Mouse (Mus musculus) left cerebral cortex, postnatal 14 days (tissue): ENCODE data around the gene Calcb. TPM values are rescaled to one million over a fixed set of nuclear protein-coding genes. Genes with fewer than 3 reads are reported as not detected.
A peak's percentile ranks its signal among the peaks of the same experiment; 100 is the strongest.

Source experiments
- DNase-seq, 2 experiments: peaks; one replicate each; pipeline ENCODE4 v3.0.0; 2021 to 2022; ENCODE audit warnings: low spot score in 2 of 2, mixed read lengths in 1 of 2
- intact Hi-C: fragments of 180-260 bp; cut with DNase I; formaldehyde crosslinking; loops from one replicate; pipeline ENCODE4 v1.15.1; 2025
- total RNA-seq, 2 experiments: library from RNA; stranded (reverse); gene quantifications; 2 replicates each; pipeline ENCODE4 v1.2.3; 2021

Gene Calcb
- total RNA-seq, 2 experiments from 2014 or later: 0.72 TPM; not detected in 1

DNA sequence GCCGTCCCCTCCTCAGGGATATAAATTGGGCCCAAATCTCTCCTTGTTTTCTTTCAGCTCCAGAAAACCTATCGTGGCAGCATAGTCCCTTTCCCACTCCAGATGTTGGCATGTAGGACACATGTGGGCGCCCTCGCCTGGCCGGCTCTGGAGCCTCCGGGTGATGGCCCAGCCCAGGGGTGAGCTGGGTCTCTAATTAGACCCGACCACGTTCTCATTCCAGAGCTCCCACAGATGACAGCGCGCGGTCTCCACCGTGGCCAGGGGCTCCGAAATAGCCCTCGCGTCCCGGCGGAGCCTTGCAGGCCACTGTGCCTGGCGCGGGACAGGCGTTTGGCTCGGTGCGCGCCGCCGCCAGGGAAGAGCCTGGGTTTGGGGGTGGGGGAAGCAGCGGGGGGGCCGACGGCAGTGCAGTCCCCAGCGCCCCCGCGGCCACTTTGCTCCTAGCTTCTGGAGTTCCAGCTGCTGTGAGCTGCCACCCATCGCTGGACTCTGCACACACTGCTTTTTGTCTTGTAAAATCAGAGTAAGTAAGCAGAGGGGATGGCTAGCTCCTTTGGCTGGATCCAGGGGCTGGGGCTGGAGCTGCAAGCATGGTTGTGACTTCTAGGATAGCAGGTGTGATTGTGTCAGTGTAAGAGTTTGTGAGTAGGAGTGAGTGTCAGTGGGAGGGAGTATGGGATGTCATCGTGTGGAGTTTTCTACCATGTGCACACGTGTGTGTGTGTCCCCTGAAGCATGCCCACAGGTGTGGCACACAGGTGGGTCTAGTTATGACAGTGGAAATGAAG lies 27.2 kb downstream of the Calcb start:
- intact Hi-C loops: loop anchor here (5.0 kb wide), 1 partner anchor 62 kb away; no protein-coding TSS in a partner anchor

DNA sequence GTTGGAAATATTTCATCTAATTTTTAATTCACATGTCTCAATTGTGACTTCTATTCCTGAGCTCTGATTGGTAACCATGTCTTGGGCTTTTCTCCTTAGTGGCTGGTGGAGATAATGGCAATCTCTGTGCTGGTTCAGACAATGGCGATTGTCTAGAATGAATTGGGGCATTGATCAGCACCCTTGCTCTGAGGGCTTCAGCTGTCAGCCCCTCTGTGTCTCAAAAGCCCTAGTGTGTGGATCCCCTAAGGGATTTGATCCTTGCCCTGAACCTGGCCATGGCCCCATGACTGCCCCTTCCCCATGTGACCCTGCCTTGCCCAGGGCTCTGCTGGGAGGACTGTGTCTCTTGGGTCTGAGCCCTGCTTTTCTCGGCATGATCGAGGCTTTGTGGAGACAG lies 29.2 kb downstream of the Calcb start:
- DNase-seq: no peak
- intact Hi-C loops: loop anchor here (5.0 kb wide), 1 partner anchor 60 kb away; no protein-coding TSS in a partner anchor

More for the DNA sequence above, 27.2 kb downstream of the Calcb start:
- no peak for DNase-seq

DNA sequence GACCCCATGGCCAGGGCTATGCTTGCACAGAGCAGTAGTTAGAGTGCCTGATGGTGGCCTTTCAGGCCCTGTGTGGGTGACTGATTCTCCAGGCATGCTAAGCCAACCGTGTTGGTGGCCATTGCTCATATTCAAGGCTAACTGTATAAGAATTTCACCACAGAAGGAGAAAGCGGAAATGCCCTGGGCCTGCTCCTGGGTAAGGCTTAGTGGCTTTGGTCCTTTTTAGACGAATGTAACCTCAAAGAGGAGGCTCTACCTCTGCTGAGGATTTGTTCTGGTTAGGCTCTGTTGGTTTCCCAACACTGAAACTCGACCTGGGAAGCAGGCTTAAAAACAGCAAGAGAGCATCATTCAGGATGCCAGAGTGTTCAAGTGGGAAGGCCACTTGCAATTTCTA lies 29.8 kb downstream of the Calcb start:
- DNase-seq: no peak
- intact Hi-C loops: loop anchor here (5.0 kb wide), 1 partner anchor 59 kb away; no protein-coding TSS in a partner anchor

DNA sequence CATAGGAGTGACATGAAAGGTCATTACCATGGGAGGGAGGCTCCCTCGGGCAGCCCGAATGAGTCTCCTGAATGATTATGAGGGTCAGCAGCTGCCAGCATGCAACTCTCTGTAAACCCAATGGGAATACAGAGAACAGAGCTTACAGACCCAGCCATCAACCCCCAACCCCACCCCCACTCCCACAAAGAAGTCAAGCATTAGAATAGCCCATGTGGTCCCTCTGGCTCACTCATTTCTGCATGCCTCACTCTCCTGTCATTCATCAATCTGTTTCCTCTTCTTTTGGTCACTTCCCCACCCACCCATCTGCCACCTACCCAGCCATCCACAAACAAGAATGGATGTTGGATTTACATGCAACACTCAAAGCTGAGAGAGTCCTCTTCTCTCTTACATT lies 35.0 kb downstream of the Calcb start:
- DNase-seq: no peak
- intact Hi-C loops: no loop called here

DNA sequence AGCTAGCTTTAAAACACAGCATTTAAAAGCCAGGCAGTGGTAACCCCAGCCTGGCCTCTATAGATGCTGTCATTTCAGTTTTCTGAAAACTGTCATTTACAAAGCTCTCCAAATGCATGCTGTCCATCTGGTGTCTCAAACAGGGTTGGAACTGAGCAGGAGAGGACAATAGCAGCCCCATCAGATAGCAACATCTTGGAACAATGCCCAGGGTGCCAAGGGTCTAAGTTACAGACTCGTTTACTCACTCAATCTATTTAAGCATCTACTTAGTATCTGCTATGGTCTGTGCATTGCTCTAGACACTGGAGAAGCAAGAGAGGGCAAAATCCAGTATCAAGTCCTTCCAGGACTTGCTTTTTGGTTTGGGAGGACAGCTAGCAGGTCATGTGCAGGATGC lies 35.8 kb downstream of the Calcb start:
- DNase-seq: no peak
- intact Hi-C loops: no loop called here

DNA sequence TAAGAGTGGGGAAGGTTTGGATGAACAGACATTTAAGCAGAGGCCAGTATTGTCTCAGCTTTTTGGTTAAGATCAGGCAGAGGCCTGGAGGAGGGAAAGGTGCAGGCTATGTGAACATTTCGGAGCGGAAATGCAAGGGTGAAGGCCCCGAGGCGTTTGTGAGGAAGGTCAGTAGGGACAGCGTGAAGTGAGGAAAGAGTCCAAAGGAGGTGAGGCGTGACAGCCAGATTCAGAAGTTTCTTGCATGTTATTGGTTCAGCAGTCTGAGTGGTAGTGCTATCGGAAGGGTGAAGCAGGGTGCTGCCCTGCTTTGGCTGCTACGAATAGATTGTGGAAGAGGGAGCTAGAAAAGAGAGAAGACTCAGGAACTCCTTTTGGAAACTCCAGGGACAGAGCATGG lies 36.2 kb downstream of the Calcb start:
- intact Hi-C loops: no loop called here
- no peak for DNase-seq

DNA sequence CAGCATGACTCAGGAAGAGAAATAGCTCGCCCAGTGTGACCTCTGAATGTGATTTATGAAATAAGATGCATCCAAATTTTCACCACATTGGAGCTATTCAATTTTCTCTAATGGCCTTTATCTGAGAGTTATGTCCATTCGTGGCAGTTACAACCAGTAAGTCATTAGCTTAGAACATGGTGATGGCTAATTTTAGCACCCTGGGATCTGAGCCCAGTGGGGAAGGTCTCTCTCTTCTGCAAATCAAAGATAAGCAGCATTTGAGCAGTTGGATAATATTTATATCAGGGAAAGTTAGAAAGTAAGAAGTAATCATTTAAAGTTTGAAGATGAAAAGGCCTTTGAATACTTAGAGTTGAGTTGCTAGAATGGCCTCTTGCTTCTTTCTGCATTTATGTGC lies 44.2 kb downstream of the Calcb start:
- no peak for DNase-seq
- intact Hi-C loops: no loop called here

DNA sequence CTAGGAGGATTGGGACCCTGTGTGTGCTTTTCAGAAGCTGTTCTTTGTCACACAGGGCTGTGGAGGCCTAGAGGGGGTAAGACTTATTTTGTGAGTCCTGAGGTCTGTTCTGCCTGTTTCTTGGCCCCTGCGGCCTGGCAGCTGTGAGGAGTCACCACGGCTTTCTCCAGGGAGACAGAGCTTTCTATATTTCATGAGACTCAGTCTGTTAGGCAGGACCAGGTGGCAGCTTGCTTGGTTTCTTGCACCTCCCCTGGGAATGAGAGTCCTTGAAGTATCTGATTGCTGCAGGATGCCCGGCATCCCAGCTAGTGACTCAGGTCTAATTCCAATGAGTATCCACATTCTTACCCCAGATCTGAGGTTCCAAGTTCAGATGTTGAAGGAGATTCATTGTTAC lies 46.8 kb downstream of the Calcb start:
- intact Hi-C loops: no loop called here
- DNase-seq: no peak

DNA sequence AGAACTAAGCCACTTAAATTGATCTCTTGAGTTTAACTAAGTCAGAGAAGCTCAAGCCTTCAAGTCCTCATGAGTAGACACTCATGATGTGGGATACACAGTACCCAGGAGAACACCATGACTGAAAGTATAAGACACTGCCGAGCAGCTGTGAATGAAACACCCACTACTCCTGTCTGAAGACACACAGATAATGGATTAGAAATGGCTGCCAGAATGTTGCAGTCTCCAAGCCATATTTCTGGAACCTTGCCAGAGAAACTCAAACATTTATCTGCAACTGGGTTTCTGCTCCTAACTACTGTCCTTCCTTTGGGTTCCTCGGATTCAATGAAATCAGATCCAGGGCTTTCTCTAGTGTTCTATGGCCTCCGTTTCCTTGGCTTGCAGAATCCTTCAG lies 48.1 kb downstream of the Calcb start:
- peak in 1 of 2 experiments; percentile 2 for DNase-seq
- intact Hi-C loops: no loop called here

DNA sequence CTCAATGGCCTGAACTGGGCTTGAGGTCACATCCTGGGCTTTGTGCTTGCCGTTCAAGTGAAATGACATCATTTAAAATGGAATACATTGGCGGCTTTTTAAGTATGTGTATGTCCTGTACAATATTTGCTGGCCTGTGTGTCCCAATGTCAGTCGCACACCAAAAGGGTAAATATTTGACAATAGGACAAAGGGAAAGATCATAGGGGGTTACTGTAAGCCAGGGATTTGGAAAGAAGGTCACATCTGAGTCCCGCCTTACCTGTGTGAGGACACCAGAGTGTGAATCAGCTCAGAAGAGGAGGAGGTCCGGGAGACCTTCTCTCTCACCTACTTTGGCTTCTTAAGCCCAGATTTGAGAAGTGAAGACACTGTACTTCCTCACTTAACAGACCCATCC lies 50.1 kb downstream of the Calcb start:
- no peak for DNase-seq
- intact Hi-C loops: no loop called here

DNA sequence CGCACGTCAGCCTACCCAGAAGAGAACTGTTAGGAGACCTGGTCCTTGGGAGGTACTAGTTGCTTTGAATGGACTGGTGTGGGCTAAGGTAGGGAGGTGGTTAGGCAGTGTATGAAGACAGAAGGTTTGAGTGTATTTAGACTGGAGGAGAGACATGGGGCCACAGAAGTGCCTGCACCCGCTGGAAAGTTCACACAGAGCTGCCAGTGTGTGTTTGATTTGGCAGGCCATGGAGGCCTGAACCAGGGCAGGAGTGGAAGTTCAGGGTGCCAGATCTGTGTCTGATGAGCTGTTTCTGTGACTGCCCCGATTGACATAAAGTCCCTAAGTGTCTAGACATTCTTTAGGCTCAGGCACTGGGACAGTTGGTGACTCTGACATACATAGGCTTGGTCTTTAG lies 50.6 kb downstream of the Calcb start:
- intact Hi-C loops: no loop called here
- DNase-seq: no peak

DNA sequence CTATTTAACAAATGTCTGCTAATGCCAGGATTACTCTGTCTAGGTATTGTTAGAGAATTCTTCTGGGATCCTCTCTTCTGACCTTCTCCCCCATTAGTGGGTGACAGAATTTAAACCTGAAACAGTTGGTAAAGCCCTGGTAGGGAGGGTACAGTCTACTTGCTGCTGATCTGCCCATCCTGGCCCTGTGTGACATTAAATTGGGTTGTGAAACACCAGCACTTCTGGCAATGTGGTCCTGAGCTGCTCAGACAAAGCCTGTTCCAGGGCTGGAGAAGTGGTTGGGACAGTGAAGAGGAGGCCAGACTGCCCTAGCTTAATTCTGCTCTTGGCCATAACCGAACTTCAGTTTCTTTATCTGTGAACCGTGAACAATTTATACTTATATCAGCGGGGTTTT lies 52.1 kb downstream of the Calcb start:
- intact Hi-C loops: no loop called here
- DNase-seq: no peak

DNA sequence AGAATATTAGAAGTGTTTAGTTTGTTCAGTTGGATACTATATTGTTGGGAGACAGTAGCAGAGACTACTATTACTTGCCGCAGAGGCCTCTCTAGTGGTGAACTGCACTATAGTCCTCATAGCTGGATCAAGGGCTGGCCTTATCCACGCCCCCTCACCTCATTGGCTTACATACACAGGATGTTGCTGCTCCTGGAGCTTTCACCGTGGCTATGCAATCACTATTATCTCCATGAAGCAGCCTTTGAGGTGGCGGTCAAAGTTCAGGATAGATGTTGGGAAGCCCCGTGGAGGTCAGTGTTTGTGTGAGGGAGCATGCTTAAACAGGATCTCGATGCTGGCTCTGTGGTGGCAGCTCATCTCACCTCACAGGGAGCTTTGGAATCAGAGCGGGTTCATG lies 53.4 kb downstream of the Calcb start:
- DNase-seq: no peak
- intact Hi-C loops: no loop called here

Other genes starting within 250 kb of the Calcb start
- gene Cyp2r1, start 155.7 kb upstream of the Calcb start, total RNA-seq: 1 to 10 TPM; 1.4 TPM
- gene Calca, start 82.3 kb upstream of the Calcb start, total RNA-seq: 1 to 10 TPM; 1.8 to 2.3 TPM
- gene Insc, start 25.1 kb downstream of the Calcb start, total RNA-seq: 1 to 10 TPM; 1.7 to 2.2 TPM